Mouse (Mus musculus) stomach, embryonic 16.5 days (tissue): ENCODE measurements around the gene Card10. TPM values are rescaled to one million over a fixed set of nuclear protein-coding genes. Genes with fewer than 3 reads are reported as not detected.
A peak's percentile ranks its signal among the peaks of the same experiment; 100 is the strongest.

Experiments used
- ATAC-seq: fragments of 200-750 bp; cut with Nextera tagmentation; 2 replicates; pipeline ENCODE4 v1.8.0; 2017; ENCODE audit warnings: moderate number of reproducible peaks, moderate TSS enrichment; ENCODE audit not compliant: insufficient read depth, low FRiP score
- H3K27ac ChIP-seq: fragments of 300-500 bp; sonication (generic); 2 replicates; pipeline ENCODE4 v1.5.1; 2014; ENCODE audit warnings: low read length
- H3K27me3 ChIP-seq: fragments of 300-500 bp; sonication (generic); 2 replicates; pipeline ENCODE4 v1.6.1; 2014; ENCODE audit warnings: low read length, control low read depth, mixed read lengths; ENCODE audit not compliant: control insufficient read depth, insufficient read depth
- H3K36me3 ChIP-seq: fragments of 300-500 bp; sonication (generic); 2 replicates; pipeline ENCODE4 v1.6.1; 2014; ENCODE audit warnings: low read length; ENCODE audit not compliant: control insufficient read depth, insufficient read depth
- H3K4me1 ChIP-seq: fragments of 300-500 bp; sonication (generic); 2 replicates; pipeline ENCODE4 v1.6.1; 2014; ENCODE audit warnings: low read length, control low read depth, mixed read lengths; ENCODE audit not compliant: control insufficient read depth, insufficient read depth
- H3K4me2 ChIP-seq: fragments of 300-500 bp; sonication (generic); 2 replicates; pipeline ENCODE4 v1.6.1; 2014; ENCODE audit warnings: low read depth, low read length, mixed read lengths
- H3K4me3 ChIP-seq: fragments of 300-500 bp; sonication (generic); replicated peaks from 2 replicates; pipeline ENCODE4 v1.5.1; 2014; ENCODE audit warnings: mild to moderate bottlenecking, low read length
- H3K9ac ChIP-seq: fragments of 300-500 bp; sonication (generic); 2 replicates; pipeline ENCODE4 v1.6.1; 2014; ENCODE audit warnings: low read length
- H3K9me3 ChIP-seq: fragments of 300-500 bp; sonication (generic); replicated peaks from 2 replicates; pipeline ENCODE4 v1.6.1; 2016; ENCODE audit warnings: low read length, control low read depth; ENCODE audit not compliant: control insufficient read depth
- WGBS: fragments of 180-500 bp; shearing (Covaris S2); extraction: QIAGEN DNeasy Blood & Tissue Kit; methylation state at CpG from one replicate; pipeline ENCODE4 v1.1.7; 2014; 5-methylcytosine and 5-hydroxymethylcytosine counted together
- polyA plus RNA-seq: library from polyadenylated mRNA; unstranded; fragments of >200 nt; fragmentation: Nextera tagmentation; extraction: Ambion mirVana; gene quantifications from 2 replicates; pipeline ENCODE4 v1.2.1, GENCODE M21; 2015

The Card10 gene
- polyA plus RNA-seq, 1 experiment from 2014 or later, result 4.4 TPM

GRCm38 (mm10) chr15:78845867-78846266, 43.0 kb upstream of the Card10 start:
- Histone ChIP-seq H3K4me1 (peaks cover 60% of the 10 kb centered on the region), H3K4me2 (peak overlapping the region; percentile 73), H3K4me3 (peak overlapping the region; percentile 80; the same call in 1 of the 2 replicates), H3K27me3 (no peaks in the 10 kb centered on the region), H3K36me3 (peaks cover 12% of the 10 kb centered on the region; the same call in 1 of the 2 replicates), H3K9ac (peak overlapping the region; percentile 85), H3K27ac (peak overlapping the region; percentile 96), H3K9me3 (no peaks in the 10 kb centered on the region)
- ATAC-seq, result no peak
- 61% methylated on average over 8 of the region's 8 CpGs for WGBS

GRCm38 (mm10) chr15:78845321-78845720, 42.5 kb upstream of the Card10 start:
- H3K4me1 ChIP-seq, result peaks cover 60% of the 10 kb centered on the region
- H3K4me3 ChIP-seq, result peak overlapping the region; percentile 80
- ATAC-seq, result peak; percentile 21; the same call in 1 of the 2 replicates
- WGBS, result 45% methylated on average over 11 of the region's 11 CpGs
- H3K36me3 ChIP-seq, result peaks cover 12% of the 10 kb centered on the region; the same call in 1 of the 2 replicates
- H3K4me2 ChIP-seq, result peak overlapping the region; percentile 73
- peak overlapping the region; percentile 96 for H3K27ac ChIP-seq
- H3K9ac ChIP-seq, result peak overlapping the region; percentile 85
- H3K27me3 ChIP-seq, result no peaks in the 10 kb centered on the region
- H3K9me3 ChIP-seq, result no peaks in the 10 kb centered on the region

GRCm38 (mm10) chr15:78844791-78845190, 41.9 kb upstream of the Card10 start:
- ATAC-seq, result peak; percentile 14; the same call in 1 of the 2 replicates
- Histone ChIP-seq H3K9me3 (no peaks in the 10 kb centered on the region), H3K4me3 (peak overlapping the region; percentile 80), H3K27ac (peak overlapping the region; percentile 96), H3K9ac (peak overlapping the region; percentile 85), H3K4me1 (peaks cover 65% of the 10 kb centered on the region), H3K27me3 (no peaks in the 10 kb centered on the region), H3K36me3 (peaks cover 12% of the 10 kb centered on the region; the same call in 1 of the 2 replicates), H3K4me2 (peak overlapping the region; percentile 73)
- WGBS, result 24% methylated on average over 9 of the region's 9 CpGs

GRCm38 (mm10) chr15:78843581-78844469, 41.0 kb upstream of the Card10 start:
- Histone ChIP-seq H3K27ac (peak overlapping the region; percentile 96), H3K4me3 (peak overlapping the region; percentile 80), H3K9ac (peak overlapping the region; percentile 85), H3K36me3 (peaks cover 12% of the 10 kb centered on the region; the same call in 1 of the 2 replicates), H3K9me3 (no peaks in the 10 kb centered on the region), H3K27me3 (no peaks in the 10 kb centered on the region), H3K4me2 (peak overlapping the region; percentile 73), H3K4me1 (peaks cover 65% of the 10 kb centered on the region)
- WGBS, result 35% methylated on average over 21 of the region's 21 CpGs
- ATAC-seq, result no peak

GRCm38 (mm10) chr15:78842371-78843163, 39.7 kb upstream of the Card10 start, which contains the start of gene Cdc42ep1:
Cdc42ep1 (plus strand) TSS chr15:78842624.
- Histone ChIP-seq H3K27me3 (no peaks in the 10 kb centered on the region), H3K4me1 (peaks cover 56% of the 10 kb centered on the region)

GRCm38 (mm10) chr15:78841161-78841790, 38.4 kb upstream of the Card10 start:
- Histone ChIP-seq H3K4me3 (no peak overlapping the region), H3K27ac (peak overlapping the region; percentile 82; the same call in 1 of the 2 replicates), H3K4me2 (no peak overlapping the region), H3K9me3 (no peaks in the 10 kb centered on the region), H3K27me3 (no peaks in the 10 kb centered on the region), H3K9ac (peak overlapping the region; percentile 11), H3K4me1 (peaks cover 50% of the 10 kb centered on the region), H3K36me3 (no peaks in the 10 kb centered on the region)
- 68% methylated on average over 6 of the region's 6 CpGs for WGBS
- ATAC-seq, result no peak

More at GRCm38 (mm10) chr15:78842371-78843163, 39.7 kb upstream of the Card10 start, which contains the start of gene Cdc42ep1:
- WGBS, result under 1% methylated on average over 80 of the region's 86 CpGs
- 0 out of 2 replicates have a peak, but pooled peaks cover 8% of the 10 kb centered on the region for H3K36me3 ChIP-seq
- ATAC-seq, result peak; percentile 86
- peak within 1 kb of the TSS; percentile 96 for H3K27ac ChIP-seq
- peak within 1 kb of the TSS; percentile 80 for H3K4me3 ChIP-seq
- H3K9me3 ChIP-seq, result no peaks in the 10 kb centered on the region
- peak within 1 kb of the TSS; percentile 85 for H3K9ac ChIP-seq
- H3K4me2 ChIP-seq, result peak within 1 kb of the TSS; percentile 73

- Histone ChIP-seq H3K9ac (peak overlapping the region; percentile 21; the same call in 1 of the 2 replicates), H3K4me1 (peaks cover 51% of the 10 kb centered on the region), H3K9me3 (no peaks in the 10 kb centered on the region), H3K27me3 (no peaks in the 10 kb centered on the region), H3K27ac (peak overlapping the region; percentile 82), H3K4me3 (no peak overlapping the region), H3K36me3 (no peaks in the 10 kb centered on the region), H3K4me2 (no peak overlapping the region)
- no peak for ATAC-seq
- 64% methylated on average over 11 of the region's 11 CpGs for WGBS
Measured at GRCm38 (mm10) chr15:78840751-78841150, 37.9 kb upstream of the Card10 start.

GRCm38 (mm10) chr15:78840241-78840640, 37.4 kb upstream of the Card10 start:
- no peak for ATAC-seq
- Histone ChIP-seq H3K36me3 (no peaks in the 10 kb centered on the region), H3K4me3 (no peak overlapping the region), H3K4me2 (no peak overlapping the region), H3K4me1 (peaks cover 51% of the 10 kb centered on the region), H3K27me3 (no peaks in the 10 kb centered on the region), H3K27ac (peak overlapping the region; percentile 82), H3K9me3 (no peaks in the 10 kb centered on the region), H3K9ac (peak overlapping the region; percentile 21; the same call in 1 of the 2 replicates)
- WGBS, result 44% methylated on average over 3 of the region's 3 CpGs
